Mouse (Mus musculus): ENCODE measurements at regions not wholly inside any gene's neighbourhood (a gene's known extent, or its start where the extent isn't known, plus 50 kb on each side); places are given as distances from the start of the nearest gene placed in this dataset.

- no peak for DNase-seq
Measured at GRCm38 (mm10) chr5:45266914-45267313, 183.1 kb downstream of the Qdpr start.

DNA sequence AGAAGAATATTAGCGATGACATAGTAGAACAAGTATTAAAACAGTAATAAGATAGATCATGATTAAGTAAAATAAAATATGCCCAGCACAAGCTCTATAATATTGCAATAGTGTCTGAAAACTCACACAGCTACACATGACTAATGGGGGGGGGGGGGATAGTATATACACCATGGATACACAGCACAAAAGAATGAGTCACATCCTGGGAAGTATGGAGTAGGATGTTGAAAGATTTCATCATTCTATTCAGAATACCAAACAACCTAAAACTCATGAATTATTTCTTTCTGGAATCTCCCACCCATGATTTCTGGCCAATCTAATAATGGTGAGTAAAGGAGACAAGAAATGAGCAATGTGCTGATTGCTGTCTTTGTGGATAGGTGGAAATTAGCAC is 191.6 kb downstream of the Qdpr start:
- DNase-seq, result no peak

DNA sequence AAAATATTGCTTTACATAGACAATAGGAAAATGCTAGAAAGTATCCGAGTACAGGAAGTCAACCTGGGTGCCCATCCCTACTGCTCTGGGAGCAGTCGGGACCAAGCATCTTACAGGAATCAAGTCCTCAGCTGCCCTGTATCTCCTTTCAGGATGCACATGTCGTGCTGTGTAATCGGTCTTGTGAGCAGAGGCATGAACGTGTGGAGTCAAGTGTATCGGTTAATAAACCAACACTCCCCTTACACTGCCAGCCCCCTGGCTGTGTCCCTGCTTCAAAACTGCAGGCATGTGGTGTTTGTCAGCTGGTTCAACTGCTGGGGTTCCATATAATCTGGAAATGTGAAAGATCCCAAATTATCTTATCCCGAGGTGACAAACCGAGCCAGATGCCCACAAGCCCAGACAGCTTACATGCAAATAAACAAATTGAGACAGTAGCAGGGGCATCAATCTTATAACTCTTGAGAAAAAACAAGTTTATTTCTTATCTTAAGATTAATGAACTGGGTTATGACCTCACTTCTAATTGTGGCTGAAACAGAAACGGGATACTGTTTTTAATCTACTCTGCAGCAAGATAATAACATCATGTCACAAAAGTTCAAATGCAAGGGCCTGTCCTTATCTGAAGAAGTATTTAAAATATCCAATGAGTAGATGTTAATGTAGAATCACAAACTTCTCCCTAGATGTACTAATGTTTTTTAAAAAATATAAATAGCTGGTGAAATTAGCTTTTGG is 193.6 kb downstream of the Qdpr start:
- DNase-seq, result no peak

- no peak for DNase-seq
Measured at GRCm38 (mm10) chr5:45231856-45232255, 218.2 kb downstream of the Qdpr start.

DNA sequence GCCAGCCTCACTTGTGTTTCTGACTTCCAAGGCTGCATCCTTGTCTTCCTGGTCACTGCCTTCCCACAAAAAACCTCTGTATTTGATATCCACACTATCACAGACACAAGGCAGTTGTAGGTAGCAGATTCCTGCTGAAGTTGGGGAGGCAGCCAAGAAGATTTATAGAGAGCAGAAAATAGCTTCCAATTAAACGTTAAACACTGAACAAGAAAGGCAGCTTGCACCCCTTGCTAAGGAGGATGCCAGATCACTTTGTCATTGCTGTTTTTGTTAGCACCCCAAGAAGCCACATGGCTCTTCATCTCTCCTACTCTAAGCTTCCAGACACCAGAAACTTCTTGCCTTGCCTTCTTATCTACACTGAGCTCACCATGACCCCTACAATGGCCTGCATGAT is 219.9 kb downstream of the Qdpr start:
- DNase-seq, result no peak

DNA sequence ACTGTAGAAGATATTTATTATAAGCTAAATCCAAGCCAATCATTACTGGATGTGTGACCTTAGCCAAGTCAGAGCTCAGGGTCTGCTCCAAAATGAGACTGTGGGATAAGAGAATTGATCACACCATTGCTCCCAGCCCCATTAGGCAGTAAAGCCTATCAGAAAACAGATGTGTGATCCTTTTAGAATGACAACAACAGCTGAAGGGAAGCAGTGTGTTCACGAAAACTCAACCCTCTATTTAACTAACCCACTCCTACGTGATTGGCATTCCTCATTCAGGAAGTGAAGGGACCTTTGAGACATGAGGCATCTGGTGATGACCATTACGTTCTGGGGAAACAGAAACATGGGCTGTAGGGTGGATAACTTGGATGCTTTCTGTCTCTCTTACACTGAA is 220.6 kb downstream of the Qdpr start:
- DNase-seq, result no peak

DNA sequence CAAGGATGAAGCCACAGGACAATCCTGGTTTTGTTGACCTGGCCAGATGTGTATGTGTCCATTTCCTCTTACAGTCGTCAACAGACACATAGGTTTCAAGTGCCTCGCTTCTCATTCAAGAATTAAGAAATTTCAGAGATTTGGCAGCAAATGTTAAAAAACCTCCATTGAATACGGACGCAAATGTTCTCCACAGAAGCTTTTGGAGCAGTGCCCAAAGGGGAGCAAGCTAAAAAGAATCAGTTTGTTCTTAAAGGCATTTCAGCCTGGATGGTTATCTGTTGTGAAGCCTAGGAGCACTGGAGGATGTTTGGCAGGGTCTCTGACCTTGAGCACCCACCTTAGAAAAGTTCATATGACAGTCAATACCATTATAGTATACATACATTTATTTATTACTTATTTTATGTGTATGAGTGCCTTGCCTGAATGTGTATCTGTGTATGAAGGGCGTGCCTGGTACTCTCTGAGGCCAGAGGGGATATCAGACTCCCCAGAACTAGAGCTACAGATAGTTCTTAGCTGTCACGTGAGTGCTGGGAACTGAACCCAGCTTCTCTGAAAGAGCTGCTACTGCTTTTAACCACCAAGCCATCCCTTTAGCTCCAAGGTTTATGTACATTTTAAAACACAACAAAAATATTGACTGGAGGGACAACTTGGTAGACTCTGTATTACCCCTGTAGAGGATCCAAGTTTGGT is 221.7 kb downstream of the Qdpr start:
- DNase-seq, result no peak

GRCm38 (mm10) chr5:45220272-45220916 is 229.6 kb downstream of the Qdpr start:
- no peak for DNase-seq

GRCm38 (mm10) chr5:45219558-45219957 is 230.5 kb downstream of the Qdpr start:
- DNase-seq, result no peak

DNA sequence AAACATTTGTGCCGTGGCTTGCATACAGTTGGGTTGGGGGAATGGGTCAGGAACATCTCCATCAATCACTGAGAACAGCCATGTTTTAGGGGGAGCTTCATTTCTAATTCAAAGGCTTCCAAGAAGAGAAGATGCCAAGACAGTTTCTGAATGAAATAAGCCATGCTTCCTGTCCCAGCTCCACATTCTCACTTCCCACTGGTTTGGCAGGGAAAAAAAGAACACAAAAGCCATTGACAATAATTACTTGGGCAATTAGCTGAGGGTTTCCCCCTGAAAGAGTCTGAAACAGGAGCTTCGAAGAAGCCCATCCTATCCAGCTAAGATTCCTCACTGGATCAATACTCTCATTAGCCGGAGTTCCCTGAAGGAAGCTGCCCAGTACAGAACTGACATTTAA is 230.9 kb downstream of the Qdpr start:
- DNase-seq, result no peak

- DNase-seq, result no peak
Measured at GRCm38 (mm10) chr5:45214475-45214874, 235.6 kb downstream of the Qdpr start.

DNA sequence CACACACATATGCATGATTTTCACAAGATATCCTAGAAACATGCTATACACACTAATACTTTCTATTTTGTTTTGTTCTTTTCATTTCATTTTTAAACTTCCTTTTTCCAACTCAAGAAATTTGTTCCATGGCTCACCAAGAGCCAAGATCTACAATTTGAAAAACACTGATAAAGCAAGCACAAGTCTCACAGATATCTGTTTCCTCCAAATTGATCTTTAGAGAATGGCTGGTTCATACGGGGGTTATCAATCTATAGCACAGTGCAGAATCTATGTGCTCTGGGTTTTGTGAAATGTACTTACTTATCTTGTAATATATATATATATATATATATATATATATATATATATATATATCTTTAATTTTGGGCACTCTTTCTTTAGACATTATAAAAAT is 251.6 kb downstream of the Qdpr start:
- DNase-seq, result no peak

DNA sequence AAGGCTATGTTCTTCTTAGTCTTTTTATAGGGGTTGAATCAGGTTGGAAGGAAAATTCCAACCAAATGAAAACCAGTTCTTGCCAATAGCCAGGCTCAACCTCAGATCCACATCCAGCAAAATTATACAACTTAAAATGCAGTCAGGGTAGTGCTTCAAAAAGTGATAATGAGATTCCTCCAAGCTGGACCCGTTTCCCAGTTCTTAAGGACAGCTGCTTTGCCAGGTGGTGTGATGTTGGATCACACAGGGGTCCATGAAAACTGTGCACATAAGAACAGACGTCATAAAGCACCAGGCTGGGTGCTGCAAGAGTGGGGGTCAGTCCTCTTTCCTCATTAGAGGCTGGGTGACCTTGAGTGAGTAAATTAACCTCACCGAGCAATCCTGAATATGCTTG is 253.9 kb downstream of the Qdpr start:
- no peak for DNase-seq

DNA sequence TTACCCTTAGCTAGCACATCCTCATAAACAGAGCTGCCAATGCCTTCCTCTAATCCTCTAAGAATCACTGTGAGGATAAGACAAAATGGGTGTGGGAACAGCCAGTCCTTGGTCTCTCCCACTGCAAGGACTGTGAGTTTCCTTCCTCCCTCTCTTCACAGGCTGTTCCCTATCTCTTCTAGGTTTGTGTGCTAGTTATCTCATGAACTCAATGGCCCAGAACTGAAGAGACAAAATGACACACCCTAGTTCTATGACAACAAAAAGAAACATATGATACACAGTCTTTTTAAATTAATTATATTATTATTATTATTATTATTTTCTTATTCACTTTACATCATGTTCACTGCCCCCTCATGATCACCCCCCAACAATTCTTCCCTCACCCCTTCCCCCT is 257.7 kb downstream of the Qdpr start:
- DNase-seq, result no peak

DNA sequence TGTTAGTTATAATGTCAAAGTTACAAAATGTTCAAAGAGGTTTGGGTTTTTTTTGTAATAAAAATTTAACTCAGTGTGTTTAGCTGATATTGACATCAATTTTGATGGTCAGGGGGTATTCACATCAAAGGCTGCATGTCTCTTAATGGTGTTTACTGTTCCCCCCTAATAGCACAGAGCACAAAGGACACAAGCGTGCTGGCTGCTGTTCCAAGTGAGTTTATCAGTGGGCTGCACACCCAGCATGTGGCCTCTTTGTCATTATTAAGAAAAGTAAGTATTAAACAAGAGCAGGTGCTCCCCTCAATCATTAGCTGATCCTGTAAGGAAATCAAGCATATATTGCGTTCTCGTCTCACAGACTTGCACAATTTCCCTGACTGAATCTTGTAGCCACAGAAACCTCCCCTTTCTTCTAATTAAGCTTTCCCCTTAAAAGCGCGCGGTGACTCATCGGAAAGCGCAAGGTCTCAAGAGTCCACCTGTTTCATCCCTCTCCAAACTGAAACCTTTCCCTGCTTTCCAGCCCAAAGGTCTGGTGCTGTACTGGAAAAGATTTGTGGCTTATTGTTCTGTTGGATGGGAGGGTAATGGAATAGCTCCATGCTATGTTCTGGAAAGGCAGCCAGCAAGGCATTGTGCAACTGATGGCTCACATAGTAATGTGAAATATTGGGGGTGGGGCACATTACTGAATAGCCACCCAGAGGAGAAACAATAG is 276.8 kb downstream of the Qdpr start:
- no peak for DNase-seq

DNA sequence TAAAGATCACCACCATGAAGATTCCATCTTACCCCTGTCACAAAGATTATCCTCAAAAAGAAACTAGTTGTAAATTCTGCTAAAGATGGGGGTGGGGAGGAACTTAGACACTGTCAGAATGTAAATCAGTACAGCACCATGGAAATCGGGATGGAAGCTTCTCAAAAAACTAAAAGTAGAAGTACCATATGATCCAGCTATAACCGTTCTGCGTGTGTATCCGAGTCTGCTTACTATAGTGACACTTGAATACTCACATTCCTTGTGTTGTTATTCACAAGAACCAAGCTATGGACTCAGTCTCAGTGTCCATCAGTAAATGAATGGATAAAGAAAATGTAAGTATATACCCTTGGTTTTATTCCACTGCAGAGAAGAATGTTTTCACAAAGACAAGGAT is 290.8 kb downstream of the Qdpr start:
- no peak for DNase-seq

DNA sequence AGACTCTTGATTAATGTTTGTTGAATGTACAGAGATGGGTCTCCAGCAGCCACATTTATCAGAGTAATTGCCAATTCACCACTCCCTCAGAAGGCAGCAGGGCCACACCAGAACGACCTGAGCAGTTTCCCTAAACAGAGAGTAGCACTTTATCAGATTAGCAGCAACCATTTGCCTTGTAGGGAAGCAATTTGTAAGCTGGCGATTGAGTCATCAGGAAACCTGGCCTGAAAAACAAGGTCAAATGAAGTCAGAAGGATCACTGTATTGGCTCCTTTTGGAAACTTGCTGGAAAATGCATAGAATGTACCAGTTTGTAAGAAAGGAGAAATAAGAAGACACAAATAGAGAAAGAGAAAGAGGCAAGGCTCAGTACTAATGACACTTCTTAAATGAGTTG is 295.1 kb downstream of the Qdpr start:
- DNase-seq, result no peak

DNA sequence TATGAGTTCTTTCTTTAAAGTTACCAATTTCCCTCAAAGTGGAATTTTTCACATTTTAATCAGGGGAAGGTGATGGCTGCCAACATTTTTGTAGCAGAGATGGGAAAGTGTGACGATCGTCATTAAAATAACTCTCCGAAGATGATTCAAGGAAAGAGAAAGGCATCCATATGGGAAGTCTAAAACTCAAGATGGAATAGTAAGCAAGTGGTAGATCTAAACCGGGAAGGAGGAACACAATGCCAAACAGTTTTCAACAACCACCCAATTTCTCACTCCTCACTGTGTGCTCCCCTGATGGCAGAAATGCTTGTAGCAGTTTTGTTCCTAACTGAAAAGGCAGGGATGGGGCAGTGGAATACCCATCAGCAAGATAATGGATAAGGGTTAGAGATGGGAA is 305.9 kb downstream of the Qdpr start:
- no peak for DNase-seq

DNA sequence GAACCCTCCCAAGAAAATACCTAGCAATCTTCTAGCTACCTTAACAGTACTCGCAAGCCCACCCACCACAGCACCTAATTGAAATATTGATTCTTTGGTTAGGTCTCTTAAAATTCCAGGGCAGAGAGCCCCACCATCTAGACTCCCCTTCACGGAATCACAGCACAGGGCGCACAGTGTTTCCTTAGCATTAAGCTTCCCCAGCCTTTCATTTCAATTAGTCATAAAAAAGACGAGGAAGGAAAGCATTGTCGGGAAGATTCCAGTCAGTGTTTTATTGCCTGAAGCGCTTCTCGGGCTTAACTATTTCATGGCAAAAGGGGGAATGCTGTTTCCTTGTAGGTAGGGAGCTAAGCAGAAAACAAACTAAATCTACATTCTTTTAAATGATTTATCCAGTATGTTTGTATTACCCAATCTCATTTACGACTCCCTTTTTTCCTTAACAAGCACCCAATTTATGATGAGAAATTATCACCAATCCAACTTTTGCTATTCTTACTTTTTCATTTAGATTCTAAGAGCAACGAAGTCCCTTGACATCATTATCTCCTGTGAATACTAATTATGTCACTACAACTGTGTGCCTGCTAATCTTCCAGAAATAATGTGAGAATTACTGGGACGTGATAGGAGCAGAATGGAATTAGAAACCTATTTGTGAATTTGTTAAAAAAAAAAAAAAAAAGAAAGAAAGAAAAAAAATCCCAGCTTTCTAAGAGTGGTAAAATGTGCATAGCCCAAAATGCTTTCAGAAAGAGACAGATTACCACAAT is 312.6 kb downstream of the Qdpr start:
- DNase-seq, result no peak

DNA sequence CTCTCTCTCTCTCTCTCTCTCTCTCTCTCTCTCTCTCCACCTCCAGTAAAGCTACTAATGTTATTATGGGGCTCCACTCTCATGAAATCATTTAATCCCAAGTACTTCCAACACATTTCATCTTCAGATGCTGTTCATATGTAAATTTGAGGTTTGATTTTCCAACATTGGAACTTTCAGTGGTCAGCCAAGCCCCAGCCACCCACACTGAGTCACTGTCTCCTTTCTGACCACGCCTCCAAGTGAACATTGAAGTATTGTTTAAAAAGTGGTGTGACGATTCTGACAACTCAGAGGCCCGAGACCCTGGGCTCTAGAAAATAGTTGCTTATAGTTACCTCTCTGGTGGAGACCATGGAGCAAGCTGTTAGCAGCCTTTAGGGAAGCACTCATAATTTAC is 313.3 kb downstream of the Qdpr start:
- DNase-seq, result no peak

DNA sequence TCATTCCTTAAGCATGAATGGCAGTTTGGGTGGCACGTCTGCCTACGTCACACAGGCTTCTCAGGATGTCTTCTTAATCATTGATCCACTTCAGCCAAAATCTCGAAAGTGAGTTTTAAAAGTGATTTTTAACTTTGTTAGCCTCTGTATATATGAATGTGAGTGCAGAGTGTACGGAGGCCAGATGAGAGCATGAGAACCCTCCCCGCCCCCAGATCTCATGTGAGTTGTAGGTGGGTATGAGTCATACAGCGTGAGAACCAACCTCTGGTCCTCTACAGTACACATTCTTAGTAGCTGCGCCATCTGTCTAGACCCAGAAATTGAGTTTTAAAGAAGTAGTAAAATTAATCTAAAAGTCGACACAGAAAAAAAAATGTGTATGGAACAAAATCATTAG is 322.1 kb downstream of the Qdpr start:
- DNase-seq, result no peak

DNA sequence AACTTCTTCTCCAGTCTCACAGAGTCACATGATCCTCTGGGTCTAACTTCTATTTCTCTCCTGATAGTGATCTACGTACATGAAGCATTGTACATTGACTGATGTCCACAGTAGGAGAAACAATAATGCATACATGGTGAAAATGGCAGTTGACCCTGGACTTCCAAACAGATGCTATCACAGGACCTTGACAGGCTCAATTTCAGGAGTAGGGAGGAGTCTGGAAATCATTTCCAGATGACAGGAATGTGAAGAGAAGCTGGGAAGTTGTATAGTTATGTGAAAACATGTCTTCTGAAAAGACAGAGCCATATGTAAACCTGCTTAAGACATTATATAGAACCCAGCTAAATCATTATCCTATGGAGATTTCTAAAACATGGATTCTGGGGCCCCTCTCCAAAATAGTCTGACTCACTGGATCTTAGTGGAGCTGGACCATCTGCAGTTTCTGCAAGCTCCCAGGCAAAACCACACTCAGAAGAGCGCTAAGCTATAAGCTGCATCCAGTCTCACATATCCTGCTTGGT is 322.3 kb upstream of the Ldb2 start:
- no peak for DNase-seq

- no peak for DNase-seq
Measured at GRCm38 (mm10) chr5:45119757-45120156, 320.3 kb upstream of the Ldb2 start.
